Mouse (Mus musculus) bone marrow, adult 2 months (tissue): ENCODE measurements around the gene Robo1.

Source experiments
- CTCF ChIP-seq: fragments of 200-500 bp; IDR thresholded peaks from 2 replicates; pipeline ENCODE4 v1.5.1; 2011; ENCODE audit warnings: low read length, control low read depth; ENCODE audit not compliant: control insufficient read depth, insufficient read depth
- POLR2A ChIP-seq: fragments of 200-500 bp; IDR thresholded peaks from 2 replicates; pipeline ENCODE4 v1.6.1; 2011; ENCODE audit warnings: low read depth, mild to moderate bottlenecking, control low read depth, low read length, borderline replicate concordance; ENCODE audit not compliant: control insufficient read depth

GRCm38 (mm10) chr16:73067782-73068181 lies 759.7 kb downstream of the Robo1 start:
- TF ChIP-seq CTCF (no peak), POLR2A (no peak)
